Mouse (Mus musculus) embryo, embryonic 10.5 days (tissue): Measurements from ENCODE around the gene Pdpr.
A peak's percentile ranks its signal among the peaks of the same experiment; 100 is the strongest.
"Not testable (repeated sequence)": the region's sequence is repeated elsewhere in the genome, so short reads cannot be mapped to it uniquely, and the experiment has no call there.

Experiments
- DNase-seq: peaks from one replicate; pipeline ENCODE4 v3.0.0-alpha.2; 2015; ENCODE audit warnings: low spot score

The Pdpr gene

DNA sequence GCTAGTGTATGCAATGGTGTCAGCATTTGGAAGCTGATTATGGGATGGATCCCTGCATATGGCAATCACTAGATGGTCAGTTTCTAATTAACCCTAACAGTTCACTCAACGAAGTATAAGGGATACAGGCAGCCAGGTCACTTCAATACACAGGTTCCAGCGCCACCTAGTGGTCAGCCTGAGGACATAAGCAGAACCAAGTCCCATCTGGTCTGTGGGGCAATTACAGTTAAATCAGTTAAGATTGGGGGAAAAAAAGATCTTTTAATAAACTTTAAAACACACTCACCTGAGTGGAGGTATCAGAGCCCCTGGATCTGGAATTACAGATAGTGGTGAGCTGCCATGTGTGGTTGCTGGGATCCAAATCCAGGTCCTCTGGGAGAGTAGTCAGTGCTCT, 4.3 kb upstream of the Pdpr start:
- DNase-seq, result peak; percentile 88

DNA sequence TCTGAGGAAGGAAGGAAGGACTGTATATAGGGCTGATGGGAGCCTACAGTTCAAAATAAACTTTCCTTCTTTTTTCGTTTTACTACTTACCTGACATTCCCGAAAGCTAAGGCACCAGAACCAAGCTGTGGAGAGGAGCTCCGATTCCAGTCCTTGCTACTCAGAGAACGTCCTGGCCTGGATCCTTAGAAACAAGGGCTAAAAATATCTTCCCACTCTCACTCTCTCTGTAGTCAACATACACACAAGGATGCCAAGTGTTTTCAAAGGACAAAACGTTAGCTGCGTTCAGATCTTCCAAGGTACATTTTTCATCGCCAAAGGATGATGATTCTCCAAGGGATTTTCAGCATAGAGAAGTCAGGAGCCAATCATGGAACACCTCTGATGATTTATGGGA, 2.7 kb upstream of the Pdpr start:
- DNase-seq, result no peak

DNA sequence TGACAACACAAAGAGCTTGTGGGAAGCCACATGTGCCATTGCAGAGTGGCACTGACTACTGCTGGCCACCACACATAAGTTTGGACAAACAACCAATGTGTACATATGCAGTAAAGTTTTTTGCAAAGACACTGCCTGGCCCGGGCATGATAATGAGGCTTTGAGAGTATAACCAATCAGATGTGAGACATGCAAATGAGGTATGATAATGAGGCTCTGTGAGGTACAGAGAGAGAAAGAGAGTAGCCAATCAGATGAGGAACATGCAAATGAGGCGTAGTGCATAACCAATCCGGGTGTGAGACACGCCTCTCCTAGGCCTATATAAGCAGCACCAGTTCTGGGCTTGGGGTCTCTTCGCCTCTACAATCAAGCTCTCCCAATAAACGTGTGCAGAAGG, 2.1 kb upstream of the Pdpr start, which contains the start of gene Clec18a:
Clec18a (minus strand) TSS at position 101 of the 400 bp plus-strand sequence.
- DNase-seq, result not testable (repeated sequence)

DNA sequence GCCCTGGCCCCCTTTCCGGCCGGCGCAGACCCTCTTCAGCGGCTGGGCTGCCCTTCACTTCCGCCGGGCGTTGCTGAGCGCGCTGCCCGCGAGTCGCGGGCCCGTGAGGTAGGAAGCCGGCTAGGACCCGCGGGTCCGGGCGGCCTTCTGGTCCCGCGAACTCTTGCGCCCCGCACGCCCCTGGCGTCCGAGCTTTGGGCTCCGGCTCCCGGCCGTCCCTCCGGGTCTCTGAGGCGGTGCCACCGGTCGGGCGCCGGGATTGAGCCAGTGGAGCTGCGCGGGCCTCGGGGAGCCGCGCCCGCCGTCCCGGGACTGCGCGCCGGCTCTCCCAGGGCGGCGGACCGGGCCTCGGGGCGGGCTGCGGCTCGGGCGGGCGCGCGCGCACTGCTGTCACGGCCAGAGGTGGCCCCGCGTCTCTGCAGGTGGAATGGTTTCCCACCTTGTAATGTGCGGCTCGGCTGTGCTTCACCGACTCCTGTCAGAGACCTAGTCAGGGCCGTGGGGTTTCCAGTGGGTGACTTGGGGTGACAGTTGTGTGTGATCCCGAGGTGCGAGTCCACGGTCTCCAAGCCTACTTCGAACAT, 381 bp downstream of the Pdpr start:
- DNase-seq, result not testable (repeated sequence)

DNA sequence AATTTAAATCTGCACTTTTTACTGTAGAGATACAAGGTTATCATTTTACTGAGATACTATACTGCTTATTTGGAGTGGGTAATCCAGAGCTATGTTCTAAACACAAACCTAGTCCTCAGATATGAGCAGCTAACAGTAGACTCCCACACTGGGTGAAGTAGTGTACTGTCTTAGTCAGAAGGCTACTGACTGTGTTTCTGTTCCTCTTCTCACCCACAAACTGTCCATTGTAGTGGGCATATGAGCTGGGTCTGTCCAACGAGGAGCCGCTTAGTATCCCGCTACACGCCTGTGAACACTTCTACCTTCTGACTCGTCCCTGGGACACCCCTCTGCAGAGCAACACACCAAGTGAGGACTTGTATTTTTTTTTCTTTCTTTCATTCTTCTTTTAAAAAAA, 20.5 kb downstream of the Pdpr start:
- DNase-seq, result no peak

DNA sequence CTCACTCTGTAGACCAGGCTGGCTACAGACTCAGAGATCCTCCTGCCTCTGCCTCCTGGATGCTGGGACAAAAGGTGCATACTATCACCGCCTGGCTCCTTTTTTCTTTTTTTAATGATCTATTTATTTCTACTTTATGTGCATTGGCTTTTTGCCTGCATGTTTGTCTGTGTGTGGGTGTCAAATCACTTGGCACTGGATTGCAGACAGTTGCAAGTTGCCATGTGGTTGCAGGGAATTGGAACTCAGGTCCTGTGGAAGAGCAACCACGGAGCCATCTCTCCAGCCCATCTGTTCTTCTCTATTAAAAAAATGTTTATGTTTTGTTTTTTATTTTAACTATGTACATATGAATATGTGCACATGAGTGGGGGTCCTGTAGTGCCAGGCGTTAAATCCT, 25.1 kb downstream of the Pdpr start:
- DNase-seq, result no peak

DNA sequence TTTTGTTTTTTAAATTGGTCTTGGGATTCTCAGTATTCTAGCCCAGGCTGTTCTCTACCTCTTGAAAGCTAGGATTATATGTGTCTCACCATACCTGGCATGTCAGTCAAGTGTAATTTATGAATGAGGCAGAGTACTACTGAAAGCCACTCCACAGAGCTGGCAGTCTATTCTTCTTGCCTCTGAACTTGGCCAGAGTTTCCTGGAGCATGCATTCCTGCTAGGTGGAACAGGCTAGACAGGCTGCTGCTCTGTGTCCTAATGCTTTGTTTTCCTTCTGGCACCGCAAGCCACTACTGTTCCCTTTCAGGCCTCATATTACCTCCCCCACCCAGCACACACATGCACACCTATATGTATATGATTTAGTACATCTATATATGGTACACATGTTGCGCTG, 36.3 kb downstream of the Pdpr start:
- DNase-seq, result no peak

DNA sequence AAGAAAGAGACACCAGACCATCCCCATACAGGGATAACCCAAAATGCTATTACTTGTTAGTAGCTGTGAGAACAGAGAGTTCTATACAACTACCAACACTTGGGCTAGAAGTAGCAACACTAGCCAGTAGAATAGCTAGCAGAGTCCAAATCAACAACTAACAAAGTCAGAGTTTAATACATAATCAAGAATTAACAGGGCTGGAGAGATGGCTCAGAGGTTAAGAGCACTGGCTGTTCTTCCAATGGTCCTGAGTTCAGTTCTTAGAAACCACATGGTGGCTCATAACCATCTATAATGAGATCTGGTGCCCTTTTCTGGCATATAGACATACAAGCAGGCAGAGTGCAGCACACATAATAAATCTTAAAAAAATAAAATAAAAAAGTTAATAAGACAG, 48.1 kb downstream of the Pdpr start:
- DNase-seq, result no peak

DNA sequence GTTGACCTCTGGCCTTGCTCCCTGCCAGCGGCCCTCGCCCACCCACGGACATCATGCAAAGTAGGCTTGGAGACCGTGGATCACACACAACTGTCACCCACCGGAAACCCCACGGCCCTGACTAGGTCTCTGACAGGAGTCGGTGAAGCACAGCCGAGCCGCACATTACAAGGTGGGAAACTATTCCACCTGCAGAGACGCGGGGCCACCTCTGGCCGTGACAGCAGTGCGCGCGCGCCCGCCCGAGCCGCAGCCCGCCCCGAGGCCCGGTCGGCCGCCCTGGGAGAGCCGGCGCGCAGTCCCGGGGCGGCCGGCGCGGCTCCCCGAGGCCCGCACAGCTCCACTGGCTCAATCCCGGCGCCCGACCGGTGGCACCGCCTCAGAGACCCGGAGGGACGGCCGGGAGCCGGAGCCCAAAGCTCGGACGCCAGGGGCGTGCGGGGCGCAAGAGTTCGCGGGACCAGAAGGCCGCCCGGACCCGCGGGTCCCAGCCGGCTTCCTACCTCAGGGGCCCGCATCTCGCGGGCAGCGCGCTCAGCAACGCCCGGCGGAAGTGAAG, 50.5 kb downstream of the Pdpr start:
- DNase-seq, result peak; percentile 15

DNA sequence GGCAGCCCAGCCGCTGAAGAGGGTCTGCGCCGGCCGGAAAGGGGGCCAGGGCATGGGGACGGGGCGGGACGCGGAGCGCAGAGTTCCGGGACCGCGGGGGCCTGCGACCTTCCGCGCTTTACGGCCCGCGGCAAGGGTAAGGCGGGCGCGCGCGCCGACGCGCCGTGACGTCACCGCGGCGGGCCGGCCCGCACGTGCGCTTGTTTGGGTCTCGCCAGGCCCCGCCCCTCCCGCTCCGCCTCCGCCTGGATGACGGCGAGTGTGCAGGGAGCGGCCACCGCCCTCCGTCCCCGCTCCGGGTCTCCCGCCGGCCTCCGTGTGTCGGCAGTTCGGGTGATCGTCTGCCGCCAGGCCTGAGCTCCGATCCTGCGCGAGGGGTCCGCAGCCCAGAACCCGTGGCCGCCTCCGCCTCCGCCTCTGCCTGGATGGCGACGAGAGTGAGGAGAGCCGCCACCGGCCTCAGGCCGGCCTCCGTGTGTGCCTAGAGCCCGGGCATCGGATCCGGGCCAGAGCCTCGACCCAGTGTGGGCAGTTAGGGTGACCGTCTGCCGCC, 51.1 kb downstream of the Pdpr start:
- peak; percentile 90 for DNase-seq

DNA sequence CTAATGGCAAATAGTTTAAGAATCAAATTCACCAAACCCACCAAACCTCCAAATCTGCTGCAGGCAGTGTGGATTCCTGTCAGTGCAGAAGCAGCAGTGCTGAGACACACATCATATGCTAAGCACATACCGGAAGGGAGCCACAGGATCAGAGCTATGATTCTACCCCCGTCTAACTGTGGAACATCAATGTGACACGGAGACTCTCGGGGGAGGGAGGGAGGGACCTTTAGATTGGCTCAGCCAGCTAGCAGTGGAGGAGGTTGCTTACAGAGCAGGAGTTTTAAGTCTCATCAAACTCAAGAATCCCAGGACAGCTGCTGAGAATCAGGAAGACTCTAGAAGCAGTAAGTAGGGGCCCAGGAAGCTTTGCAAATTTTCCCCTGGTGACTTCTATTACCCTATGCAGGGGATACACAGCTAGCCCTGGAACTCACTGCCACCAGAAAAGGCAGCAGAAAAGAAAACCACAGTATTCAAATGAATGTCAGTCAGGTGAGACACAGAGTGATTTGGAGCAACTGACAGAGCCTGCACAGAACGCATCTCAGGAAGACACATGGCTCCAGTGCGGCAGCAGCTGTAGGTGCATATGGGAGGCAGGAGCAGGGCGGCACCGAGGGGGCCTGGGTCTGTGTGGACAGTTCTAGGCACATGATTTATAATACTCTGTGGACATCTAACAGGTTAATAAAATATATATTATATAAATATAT, 61.4 kb downstream of the Pdpr start:
- no peak for DNase-seq

DNA sequence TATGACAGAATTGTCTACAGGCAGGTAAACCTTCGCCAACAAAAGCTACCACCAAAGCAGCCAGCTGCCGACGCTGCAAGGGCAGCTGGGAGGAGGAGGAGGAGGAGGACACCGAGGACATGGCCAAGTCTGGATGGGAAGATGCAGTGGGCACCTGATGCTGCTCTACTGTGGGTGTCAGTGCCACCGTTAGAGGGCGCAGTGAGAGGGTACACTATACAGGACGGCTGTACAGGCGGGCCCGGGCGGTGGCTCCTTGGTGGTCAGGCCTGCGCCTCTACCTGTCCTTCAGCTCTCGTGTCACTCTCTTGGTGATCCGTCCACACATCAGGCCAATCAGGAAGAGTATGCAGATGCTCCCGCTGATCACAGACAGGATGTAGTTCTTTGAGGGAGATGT, 63.2 kb downstream of the Pdpr start:
- peak; percentile 69 for DNase-seq

DNA sequence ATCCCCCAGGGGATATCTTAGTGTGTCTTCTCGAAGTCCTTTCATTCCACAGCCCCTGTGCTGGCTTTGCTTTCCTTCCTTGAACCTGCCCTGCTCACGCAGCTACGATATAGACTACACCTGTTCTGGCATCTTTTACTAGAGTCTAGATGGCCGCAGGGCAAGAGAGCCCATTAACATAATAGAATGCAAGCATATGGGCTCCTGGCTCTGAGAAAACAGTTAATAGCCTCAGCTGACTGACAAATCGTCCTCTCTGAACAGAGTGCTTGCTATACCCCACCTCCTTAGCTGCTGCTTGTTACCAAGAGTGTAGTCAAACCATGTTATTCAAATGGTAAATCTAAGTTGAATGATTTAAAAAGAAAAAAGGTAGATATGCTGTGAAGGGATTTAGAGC, 77.2 kb downstream of the Pdpr start:
- DNase-seq, result no peak

DNA sequence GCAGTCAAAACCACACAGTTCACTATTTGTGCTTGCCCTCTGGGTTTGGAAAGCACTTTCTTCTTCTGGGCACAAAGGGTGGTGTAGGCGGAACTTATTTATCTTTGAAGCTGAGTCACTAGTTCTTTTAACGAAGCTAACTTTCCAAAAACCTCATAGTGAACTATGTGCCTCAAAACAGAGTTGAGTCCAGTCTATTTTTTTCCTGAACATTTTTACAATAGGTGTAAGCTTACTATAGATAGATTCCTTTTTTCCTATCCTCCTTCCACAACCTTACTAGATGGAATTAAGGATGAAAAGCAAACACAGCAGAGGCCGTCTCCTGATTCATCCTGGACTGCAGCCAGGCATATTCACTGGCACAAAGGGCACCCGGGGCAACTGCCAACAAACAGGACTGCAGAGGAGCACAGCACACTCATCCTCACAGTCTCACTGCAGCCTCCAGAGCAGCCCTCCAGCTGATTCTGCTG, 91.1 kb downstream of the Pdpr start:
- DNase-seq, result no peak
